ENCODE assay signal across 16 mouse cellular contexts in the genomic region with DNA sequence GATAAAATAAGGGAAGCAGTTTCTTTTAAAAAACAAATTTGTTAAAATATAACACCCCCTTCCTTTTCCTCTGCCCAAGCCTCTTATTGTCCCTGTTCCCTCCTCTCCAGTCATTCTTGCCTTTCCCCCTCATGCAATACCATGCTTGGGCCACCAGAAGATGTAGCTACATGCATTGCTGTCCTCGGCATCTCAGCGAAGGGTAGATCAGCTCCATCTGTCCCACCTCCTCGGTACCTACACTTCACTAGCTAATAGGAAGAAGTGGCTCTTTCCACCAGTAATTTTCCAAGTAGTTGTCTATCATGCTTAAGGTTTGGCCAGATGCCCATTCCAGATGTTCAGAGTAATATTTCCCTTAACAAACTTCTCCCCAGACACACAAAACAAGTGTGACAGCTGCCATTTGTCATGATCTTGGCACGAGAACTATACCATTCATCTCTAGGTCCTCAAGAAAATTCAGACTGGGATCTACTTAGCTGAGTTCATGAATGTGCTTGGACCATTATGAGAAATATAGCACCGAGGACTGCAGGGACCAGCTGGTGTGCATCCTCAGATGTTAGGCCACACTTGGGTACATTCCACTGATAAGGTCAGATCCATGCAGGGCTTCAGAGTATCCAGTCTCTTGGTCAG.
DNase-seq lines count a peak whose midpoint lies in the region; ATAC-seq and TF ChIP-seq lines count a peak whose summit lies in the region.
"Had no signal": no experiment of that assay in that cellular context is flagged by ENCODE, and none has a peak within 500 bp of the region (broad histone marks: within the 10 kb centered on the region; RNA-seq: fewer than 3 reads in every experiment).

No protein-coding gene starts in this region.

- no peak for TF ChIP-seq EP300 in heart, adult 2 months (IDR thresholded peaks at IDR 0.05; ENCODE audit: insufficient read depth, low read depth, low read length)

- H3K4me1 ChIP-seq in heart, adult 2 months (ENCODE audit: control insufficient read depth, insufficient read depth, low read length), result no peaks in the 10 kb centered on the region
- no peaks in the 10 kb centered on the region for H3K4me1 ChIP-seq in heart, embryonic 11.5 days (ENCODE audit: control insufficient read depth, insufficient read depth, low read length)
- no peaks in the 10 kb centered on the region for H3K4me1 ChIP-seq in lung, embryonic 14.5 days (ENCODE audit: insufficient read depth)
- no peaks in the 10 kb centered on the region for H3K4me1 ChIP-seq in kidney, embryonic 14.5 days (ENCODE audit: control insufficient read depth, insufficient read depth, low read length)
- H3K4me1 ChIP-seq in stomach, embryonic 16.5 days (ENCODE audit: control insufficient read depth, insufficient read depth, low read length), result no peaks in the 10 kb centered on the region
- H3K4me1 ChIP-seq: forebrain, embryonic 10.5 days; liver, embryonic 13.5 days; midbrain, embryonic 13.5 days had no signal

- no peaks in the 10 kb centered on the region for H3K79me2 ChIP-seq in heart, adult 2 months (replicated peaks; ENCODE audit: control insufficient read depth, insufficient read depth, low read length)

- TF ChIP-seq POLR2A in heart, adult 2 months (IDR thresholded peaks at IDR 0.05; ENCODE audit: insufficient read depth, low read depth, low read length), result no peak

- WGBS in heart, adult 2 months, result 72% methylated on average over 5 of the region's 5 CpGs
- 71% methylated on average over 5 of the region's 5 CpGs for WGBS in heart, embryonic 11.5 days (ENCODE audit: insufficient replicate concordance)
- 48% methylated on average over 5 of the region's 5 CpGs for WGBS in lung, embryonic 14.5 days
- 65% methylated on average over 5 of the region's 5 CpGs for WGBS in kidney, embryonic 14.5 days
- 35% methylated on average over 5 of the region's 5 CpGs for WGBS in stomach, embryonic 16.5 days

- no peaks in the 10 kb centered on the region for H3K36me3 ChIP-seq in heart, adult 2 months (ENCODE audit: control insufficient read depth, insufficient read depth, low read length)
- no peaks in the 10 kb centered on the region for H3K36me3 ChIP-seq in heart, embryonic 11.5 days (ENCODE audit: control insufficient read depth, insufficient read depth, low read length)
- no peaks in the 10 kb centered on the region for H3K36me3 ChIP-seq in lung, embryonic 14.5 days (ENCODE audit: insufficient read depth)
- H3K36me3 ChIP-seq in kidney, embryonic 14.5 days (ENCODE audit: control insufficient read depth, insufficient read depth, low read length), result no peaks in the 10 kb centered on the region
- no peaks in the 10 kb centered on the region for H3K36me3 ChIP-seq in stomach, embryonic 16.5 days (ENCODE audit: control insufficient read depth, insufficient read depth, low read length)
- H3K36me3 ChIP-seq: embryonic facial prominence, embryonic 13.5 days; forebrain, embryonic 10.5 days; liver, embryonic 13.5 days; midbrain, embryonic 13.5 days had no signal

- intact Hi-C loops in heart, adult 2 months (cut with DNase I), result no loop called here

- H3K27ac ChIP-seq in heart, adult 2 months, result no peak overlapping the region
- no peak overlapping the region for H3K27ac ChIP-seq in heart, embryonic 11.5 days (ENCODE audit: low read depth, low read length)
- no peak overlapping the region for H3K27ac ChIP-seq in lung, embryonic 14.5 days (ENCODE audit: low read depth)
- H3K27ac ChIP-seq in kidney, embryonic 14.5 days (ENCODE audit: low read depth, low read length), result no peak overlapping the region
- no peak overlapping the region for H3K27ac ChIP-seq in stomach, embryonic 16.5 days (ENCODE audit: low read length)
- H3K27ac ChIP-seq: embryonic facial prominence, embryonic 13.5 days; forebrain, embryonic 10.5 days; liver, embryonic 13.5 days; midbrain, embryonic 13.5 days had no signal

- no peak overlapping the region for H3K4me3 ChIP-seq in heart, adult 2 months
- H3K4me3 ChIP-seq in heart, embryonic 11.5 days (ENCODE audit: low read depth, low read length), result no peak overlapping the region
- no peak overlapping the region for H3K4me3 ChIP-seq in lung, embryonic 14.5 days (ENCODE audit: low read depth, low read length)
- no peak overlapping the region for H3K4me3 ChIP-seq in kidney, embryonic 14.5 days (ENCODE audit: low read length)
- H3K4me3 ChIP-seq in stomach, embryonic 16.5 days (replicated peaks; ENCODE audit: low read length), result no peak overlapping the region
- H3K4me3 ChIP-seq: embryonic facial prominence, embryonic 13.5 days; forebrain, embryonic 10.5 days; liver, embryonic 13.5 days; midbrain, embryonic 13.5 days had no signal

- no peak overlapping the region for H3K4me2 ChIP-seq in heart, embryonic 11.5 days
- H3K4me2 ChIP-seq in lung, embryonic 14.5 days, result no peak overlapping the region
- H3K4me2 ChIP-seq in kidney, embryonic 14.5 days (replicated peaks; ENCODE audit: low read depth, low read length), result no peak overlapping the region
- H3K4me2 ChIP-seq in stomach, embryonic 16.5 days (ENCODE audit: low read depth, low read length), result no peak overlapping the region
- H3K4me2 ChIP-seq: embryonic facial prominence, embryonic 13.5 days; liver, embryonic 13.5 days; midbrain, embryonic 13.5 days had no signal

- no peak for ATAC-seq in heart, embryonic 11.5 days (replicated peaks; ENCODE audit: insufficient number of reproducible peaks, low FRiP score, low TSS enrichment)
- peak; percentile 60 for ATAC-seq in lung, embryonic 14.5 days (ENCODE audit: insufficient read depth)
- 0 out of 2 replicates have a peak, but pooled peaks have one; percentile 43 for ATAC-seq in kidney, embryonic 14.5 days (ENCODE audit: low FRiP score, low TSS enrichment)
- ATAC-seq in stomach, embryonic 16.5 days (ENCODE audit: insufficient read depth, low FRiP score), result peak; percentile 58; the same call in 1 of the 2 replicates
- ATAC-seq: midbrain, embryonic 13.5 days; Patski had no signal

- TF ChIP-seq CTCF in heart, adult 2 months (IDR thresholded peaks at IDR 0.05), result 0 out of 2 replicates have a peak, but pooled peaks have one; percentile 6
- peak; percentile 53 for TF ChIP-seq CTCF in lung, embryonic 14.5 days (IDR thresholded peaks at IDR 0.05; ENCODE audit: low read depth)

- H3K27me3 ChIP-seq in heart, adult 2 months (ENCODE audit: control insufficient read depth, insufficient read depth, low read length), result no peaks in the 10 kb centered on the region
- H3K27me3 ChIP-seq in heart, embryonic 11.5 days (ENCODE audit: control insufficient read depth, insufficient read depth, low read length), result no peaks in the 10 kb centered on the region
- H3K27me3 ChIP-seq in lung, embryonic 14.5 days (ENCODE audit: insufficient read depth, low read length), result no peaks in the 10 kb centered on the region
- no peaks in the 10 kb centered on the region for H3K27me3 ChIP-seq in kidney, embryonic 14.5 days (ENCODE audit: control insufficient read depth, insufficient read depth, low read length)
- no peaks in the 10 kb centered on the region for H3K27me3 ChIP-seq in stomach, embryonic 16.5 days (ENCODE audit: control insufficient read depth, insufficient read depth, low read length)
- H3K27me3 ChIP-seq: embryonic facial prominence, embryonic 13.5 days; liver, embryonic 13.5 days; midbrain, embryonic 13.5 days had no signal

- no peaks in the 10 kb centered on the region for H3K9me3 ChIP-seq in heart, embryonic 11.5 days (replicated peaks; ENCODE audit: control insufficient read depth, low read length)
- no peaks in the 10 kb centered on the region for H3K9me3 ChIP-seq in lung, embryonic 14.5 days (ENCODE audit: low read depth, low read length)
- H3K9me3 ChIP-seq in kidney, embryonic 14.5 days (ENCODE audit: control insufficient read depth, low read length), result no peaks in the 10 kb centered on the region
- no peaks in the 10 kb centered on the region for H3K9me3 ChIP-seq in stomach, embryonic 16.5 days (replicated peaks; ENCODE audit: control insufficient read depth, low read length)
- H3K9me3 ChIP-seq: embryonic facial prominence, embryonic 13.5 days; forebrain, embryonic 10.5 days; liver, embryonic 13.5 days; midbrain, embryonic 13.5 days had no signal

- H3K9ac ChIP-seq in heart, adult 2 months (ENCODE audit: low read depth, low read length), result no peak overlapping the region
- H3K9ac ChIP-seq in heart, embryonic 11.5 days (ENCODE audit: low read depth, low read length), result no peak overlapping the region
- no peak overlapping the region for H3K9ac ChIP-seq in lung, embryonic 14.5 days
- no peak overlapping the region for H3K9ac ChIP-seq in kidney, embryonic 14.5 days (ENCODE audit: low read depth, low read length)
- no peak overlapping the region for H3K9ac ChIP-seq in stomach, embryonic 16.5 days (ENCODE audit: low read length)
- H3K9ac ChIP-seq: embryonic facial prominence, embryonic 13.5 days; liver, embryonic 13.5 days; midbrain, embryonic 13.5 days had no signal

- peak in 1 of 2 experiments; percentile 6 for DNase-seq in heart, adult 2 months
- peak; percentile 74 for DNase-seq in lung, embryonic 14.5 days
- no peak for DNase-seq in lung, postnatal 36 days
- DNase-seq in frontal cortex, adult 2 months (ENCODE audit: extremely low spot score in 1 of 2, low spot score in 1 of 2), result no peak
- no peak for DNase-seq in embryo, embryonic 10.5 days (ENCODE audit: low spot score)
- DNase-seq: B cell, adult 2 months; cerebellum, postnatal 25 days; left cerebral cortex, postnatal 4 days; liver, embryonic 13.5 days had no signal
